Mouse (Mus musculus) C2C12 (cell line): ENCODE measurements around the gene Mylip.

ENCODE experiments used
- CEBPB ChIP-seq: IDR thresholded peaks from one replicate; pipeline ENCODE4 v1.6.1; 2011; ENCODE audit warnings: low read depth, mild to moderate bottlenecking, control low read depth, moderate library complexity
- USF1 ChIP-seq: IDR thresholded peaks from one replicate; pipeline ENCODE4 v1.6.1; 2011; ENCODE audit warnings: low read depth, mild to moderate bottlenecking, control low read depth, moderate library complexity

- TF ChIP-seq CEBPB, result no peak
- no peak for TF ChIP-seq USF1
These were observed 65.7 kb downstream of the Mylip start for GRCm38 (mm10) chr13:45455108-45455861.
